Mouse (Mus musculus) forebrain, embryonic 12.5 days (tissue): ENCODE data around the gene Dctn5. TPM values are rescaled to one million over a fixed set of nuclear protein-coding genes. Genes with fewer than 3 reads are reported as not detected.
A peak's percentile ranks its signal among the peaks of the same experiment; 100 is the strongest.

Experiments used
- ATAC-seq: fragments of 200-750 bp; cut with Nextera tagmentation; 2 replicates; pipeline ENCODE4 v1.8.0; 2017; ENCODE audit warnings: moderate TSS enrichment; ENCODE audit not compliant: low FRiP score
- H3K27ac ChIP-seq: fragments of 300-500 bp; sonication (generic); 2 replicates; pipeline ENCODE4 v1.5.1; 2016; ENCODE audit warnings: mild to moderate bottlenecking
- H3K27me3 ChIP-seq: fragments of 300-500 bp; sonication (generic); 2 replicates; pipeline ENCODE4 v1.6.1; 2016; ENCODE audit warnings: mild to moderate bottlenecking
- H3K36me3 ChIP-seq: fragments of 300-500 bp; sonication (generic); replicated peaks from 2 replicates; pipeline ENCODE4 v1.6.1; 2016; ENCODE audit warnings: mild to moderate bottlenecking
- H3K4me1 ChIP-seq: fragments of 300-500 bp; sonication (generic); 2 replicates; pipeline ENCODE4 v1.6.1; 2016
- H3K4me2 ChIP-seq: fragments of 300-500 bp; sonication (generic); 2 replicates; pipeline ENCODE4 v1.6.1; 2016; ENCODE audit warnings: mild to moderate bottlenecking, moderate library complexity
- H3K4me3 ChIP-seq: fragments of 300-500 bp; sonication (generic); replicated peaks from 2 replicates; pipeline ENCODE4 v1.5.1; 2016; ENCODE audit warnings: mild to moderate bottlenecking
- H3K9ac ChIP-seq: fragments of 300-500 bp; sonication (generic); 2 replicates; pipeline ENCODE4 v1.6.1; 2016; ENCODE audit warnings: mild to moderate bottlenecking
- H3K9me3 ChIP-seq: fragments of 300-500 bp; sonication (generic); 2 replicates; pipeline ENCODE4 v1.6.1; 2016
- WGBS: fragments of 180-500 bp; shearing (Covaris S2); methylation state at CpG from one replicate; pipeline ENCODE4 v1.1.7; 2016; 5-methylcytosine and 5-hydroxymethylcytosine counted together
- polyA plus RNA-seq: library from polyadenylated mRNA; unstranded; fragments of >200 nt; fragmentation: Nextera tagmentation; extraction: Ambion mirVana; gene quantifications from 2 replicates; pipeline ENCODE4 v1.2.1, GENCODE M21; 2016

The Dctn5 gene
- polyA plus RNA-seq, 1 experiment from 2014 or later = 121 TPM

DNA sequence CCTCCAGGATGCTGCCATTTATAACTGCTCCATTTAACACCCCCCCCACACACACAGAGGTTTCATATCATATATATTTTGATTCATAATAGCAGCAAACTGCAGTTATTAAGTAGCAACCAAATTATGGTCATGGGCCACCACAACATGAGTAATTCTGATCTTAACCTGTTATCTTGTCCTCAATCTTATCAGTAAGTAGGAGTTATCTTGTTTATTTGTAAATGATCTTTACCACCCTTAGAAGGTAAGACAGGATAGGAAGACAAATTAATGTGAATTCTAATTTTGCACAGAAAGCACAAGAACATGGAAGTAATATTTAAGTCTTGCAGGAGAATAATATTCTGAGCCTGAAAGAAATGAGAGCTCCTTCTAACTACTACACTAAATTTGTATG, 1.0 kb upstream of the Dctn5 start:
- Histone ChIP-seq H3K36me3 (peaks cover 34% of the 10 kb centered on the region), H3K9ac (peak overlapping the region; percentile 78), H3K9me3 (no peaks in the 10 kb centered on the region), H3K4me1 (peaks cover 18% of the 10 kb centered on the region), H3K27ac (no peak overlapping the region), H3K27me3 (no peaks in the 10 kb centered on the region), H3K4me2 (peak overlapping the region; percentile 74), H3K4me3 (peak overlapping the region; percentile 73)
- no peak for ATAC-seq

DNA sequence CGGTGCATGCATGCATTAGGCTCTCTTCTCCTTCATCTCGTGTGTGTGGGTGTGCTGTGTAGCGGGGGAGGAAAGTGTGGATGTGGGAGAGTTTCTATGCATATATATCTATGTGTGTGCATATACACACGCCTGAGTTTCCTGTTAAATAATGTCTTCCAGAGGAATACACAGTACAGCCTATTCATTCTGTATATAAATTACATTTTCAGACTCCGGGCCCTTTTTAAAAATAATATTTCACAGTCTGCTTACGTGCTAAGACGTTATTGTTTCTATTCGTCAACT, 441 bp downstream of the Dctn5 start:
- Histone ChIP-seq H3K4me3 (peak overlapping the region; percentile 73), H3K9ac (peak overlapping the region; percentile 78), H3K4me1 (peaks cover 18% of the 10 kb centered on the region), H3K27ac (peak overlapping the region; percentile 25; the same call in 1 of the 2 replicates), H3K4me2 (peak overlapping the region; percentile 71), H3K27me3 (no peaks in the 10 kb centered on the region), H3K9me3 (no peaks in the 10 kb centered on the region), H3K36me3 (peaks cover 34% of the 10 kb centered on the region)
- ATAC-seq = no peak
- 16% methylated on average over 8 of the region's 8 CpGs for WGBS

DNA sequence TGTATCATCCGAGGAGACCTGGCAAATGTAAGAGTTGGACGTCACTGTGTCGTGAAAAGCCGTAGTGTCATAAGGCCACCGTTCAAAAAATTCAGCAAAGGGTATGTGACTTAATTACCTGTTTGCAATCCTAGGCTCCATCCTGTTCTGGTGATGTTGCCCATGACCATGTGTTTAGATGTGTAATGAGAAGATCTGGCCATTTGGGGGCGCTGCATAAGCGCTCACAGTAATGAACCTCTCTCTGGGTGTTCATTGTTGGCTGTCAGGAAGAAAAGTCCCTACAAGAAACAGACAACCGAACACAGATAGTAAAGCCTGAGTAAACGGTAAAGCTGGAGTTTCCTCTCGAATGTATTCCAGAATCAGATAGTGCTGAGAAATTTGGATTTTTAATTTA, 2.2 kb downstream of the Dctn5 start:
- ATAC-seq = no peak
- Histone ChIP-seq H3K9ac (no peak overlapping the region), H3K36me3 (peaks cover 50% of the 10 kb centered on the region), H3K27me3 (no peaks in the 10 kb centered on the region), H3K4me3 (no peak overlapping the region), H3K27ac (no peak overlapping the region), H3K4me2 (no peak overlapping the region), H3K9me3 (no peaks in the 10 kb centered on the region), H3K4me1 (peaks cover 18% of the 10 kb centered on the region)
- 74% methylated on average over 10 of the region's 10 CpGs for WGBS

DNA sequence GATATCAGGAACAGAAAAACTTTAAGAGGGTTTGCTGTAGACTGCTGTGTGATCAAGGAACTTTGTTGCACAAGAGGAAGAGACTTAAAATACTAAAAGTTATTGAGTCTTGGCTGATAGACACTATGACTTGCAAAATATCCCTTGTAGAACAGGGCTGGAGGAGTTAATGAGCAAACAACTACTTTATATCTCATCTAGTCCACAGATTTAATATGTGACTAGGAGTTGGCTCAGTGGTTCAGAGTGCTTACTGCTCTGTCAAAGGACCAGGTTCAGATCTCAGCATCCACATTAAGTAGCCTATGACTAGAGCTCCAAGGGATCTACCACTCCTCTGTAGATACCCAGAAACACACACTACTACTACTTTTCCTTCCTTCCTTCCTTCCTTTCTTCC, 4.2 kb downstream of the Dctn5 start:
- no peak overlapping the region for H3K27ac ChIP-seq
- H3K36me3 ChIP-seq = peaks cover 69% of the 10 kb centered on the region
- ATAC-seq = no peak
- H3K4me3 ChIP-seq = no peak overlapping the region
- no peaks in the 10 kb centered on the region for H3K27me3 ChIP-seq
- no peaks in the 10 kb centered on the region for H3K9me3 ChIP-seq
- no peak overlapping the region for H3K9ac ChIP-seq
- H3K4me1 ChIP-seq = peaks cover 11% of the 10 kb centered on the region
- no peak overlapping the region for H3K4me2 ChIP-seq

DNA sequence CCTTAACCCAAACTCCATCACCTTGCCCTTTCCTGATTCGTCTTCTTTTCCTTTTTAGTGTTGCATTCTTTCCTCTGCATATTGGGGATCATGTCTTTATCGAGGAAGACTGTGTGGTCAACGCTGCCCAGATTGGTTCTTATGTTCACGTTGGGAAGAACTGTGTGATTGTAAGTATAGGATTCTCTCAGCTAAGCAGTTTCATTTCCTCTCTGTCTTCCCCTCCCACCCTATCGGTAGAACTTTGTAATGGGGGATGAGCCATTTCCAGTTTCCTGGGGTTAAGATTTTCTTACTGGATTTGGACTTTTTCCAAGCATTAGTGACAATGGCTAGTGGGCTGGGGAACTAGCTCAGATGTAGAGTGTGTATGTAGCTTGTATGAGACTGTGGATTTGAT, 5.3 kb downstream of the Dctn5 start:
- Histone ChIP-seq H3K4me1 (peaks cover 7% of the 10 kb centered on the region), H3K9ac (no peak overlapping the region), H3K4me2 (no peak overlapping the region), H3K27me3 (no peaks in the 10 kb centered on the region), H3K4me3 (no peak overlapping the region), H3K9me3 (no peaks in the 10 kb centered on the region), H3K36me3 (peaks cover 76% of the 10 kb centered on the region), H3K27ac (no peak overlapping the region)
- 93% methylated on average over 5 of the region's 5 CpGs for WGBS
- ATAC-seq = no peak

DNA sequence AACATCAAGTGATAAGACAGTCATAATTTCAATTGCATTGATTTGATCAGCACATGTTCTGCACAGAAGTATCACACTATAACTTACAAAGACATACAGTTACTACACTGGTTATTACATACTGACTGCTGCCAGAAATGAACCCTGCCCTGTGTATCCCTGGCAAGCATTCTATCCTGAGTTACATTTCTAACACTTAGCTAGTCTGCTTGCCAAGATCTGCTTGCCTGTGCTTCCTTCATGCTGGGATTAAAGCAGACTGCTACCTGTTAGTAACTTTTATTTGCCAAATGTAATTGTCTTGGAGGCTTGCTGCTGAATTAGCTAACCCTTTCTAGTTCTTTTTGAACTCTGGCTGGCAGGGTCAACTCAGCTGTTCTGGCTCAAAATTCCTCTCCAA, 8.2 kb downstream of the Dctn5 start:
- no peak overlapping the region for H3K4me3 ChIP-seq
- no peaks in the 10 kb centered on the region for H3K27me3 ChIP-seq
- no peak overlapping the region for H3K9ac ChIP-seq
- no peak for ATAC-seq
- H3K9me3 ChIP-seq = no peaks in the 10 kb centered on the region
- H3K4me1 ChIP-seq = no peaks in the 10 kb centered on the region
- peaks cover 90% of the 10 kb centered on the region for H3K36me3 ChIP-seq
- H3K4me2 ChIP-seq = no peak overlapping the region
- no peak overlapping the region for H3K27ac ChIP-seq

DNA sequence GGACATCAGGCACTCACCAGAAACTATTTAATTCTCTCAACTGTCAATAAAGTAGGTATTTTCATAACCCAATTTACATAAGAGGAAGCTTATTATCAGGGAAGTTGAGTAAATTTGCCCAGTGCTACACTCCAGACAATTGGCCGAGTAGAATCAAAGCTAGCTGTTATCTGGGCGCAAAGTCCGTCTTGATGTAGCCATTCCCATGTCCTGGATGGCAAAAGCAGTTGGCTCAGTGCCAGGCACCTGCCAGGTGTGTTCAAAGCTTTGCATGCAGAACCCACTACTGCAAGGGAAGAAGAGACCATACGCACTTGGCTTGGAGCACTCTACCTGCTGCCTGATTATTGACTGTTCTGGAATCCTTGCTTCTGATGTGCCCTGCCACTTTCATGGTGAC, 19.6 kb downstream of the Dctn5 start:
- H3K27me3 ChIP-seq = no peaks in the 10 kb centered on the region
- WGBS = 92% methylated on average over 4 of the region's 4 CpGs
- no peak overlapping the region for H3K27ac ChIP-seq
- H3K9me3 ChIP-seq = no peaks in the 10 kb centered on the region
- no peak for ATAC-seq
- peaks cover 25% of the 10 kb centered on the region for H3K36me3 ChIP-seq
- H3K9ac ChIP-seq = no peak overlapping the region
- H3K4me3 ChIP-seq = no peak overlapping the region
- H3K4me1 ChIP-seq = peaks cover 4% of the 10 kb centered on the region
- no peak overlapping the region for H3K4me2 ChIP-seq

DNA sequence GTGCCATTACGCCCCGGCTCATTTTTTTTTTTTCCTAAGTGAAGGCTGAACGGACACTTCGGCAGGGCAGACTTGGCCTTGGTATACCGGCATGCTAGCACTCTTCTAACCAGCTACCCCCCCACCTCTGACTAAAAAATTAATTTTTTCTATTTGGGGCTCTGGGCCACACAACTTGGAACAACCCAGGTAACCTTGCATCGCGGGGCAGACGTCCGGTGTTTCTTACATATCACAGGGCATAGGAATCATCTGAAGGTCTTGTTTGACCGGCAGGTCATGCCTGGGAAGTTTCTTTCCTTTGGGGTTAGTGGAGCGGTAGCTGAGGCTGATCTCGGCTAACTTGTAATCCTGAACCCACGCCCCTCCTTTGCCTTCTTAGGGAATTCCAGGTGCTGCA, 25.6 kb downstream of the Dctn5 start:
- ATAC-seq = no peak; the same call in 1 of the 2 replicates
- H3K4me2 ChIP-seq = peak overlapping the region; percentile 87
- no peaks in the 10 kb centered on the region for H3K9me3 ChIP-seq
- H3K9ac ChIP-seq = peak overlapping the region; percentile 77
- H3K36me3 ChIP-seq = peaks cover 28% of the 10 kb centered on the region
- peak overlapping the region; percentile 76 for H3K4me3 ChIP-seq
- peak overlapping the region; percentile 92 for H3K27ac ChIP-seq
- peaks cover 46% of the 10 kb centered on the region for H3K4me1 ChIP-seq
- H3K27me3 ChIP-seq = no peaks in the 10 kb centered on the region
- 6% methylated on average over 13 of the region's 13 CpGs for WGBS

DNA sequence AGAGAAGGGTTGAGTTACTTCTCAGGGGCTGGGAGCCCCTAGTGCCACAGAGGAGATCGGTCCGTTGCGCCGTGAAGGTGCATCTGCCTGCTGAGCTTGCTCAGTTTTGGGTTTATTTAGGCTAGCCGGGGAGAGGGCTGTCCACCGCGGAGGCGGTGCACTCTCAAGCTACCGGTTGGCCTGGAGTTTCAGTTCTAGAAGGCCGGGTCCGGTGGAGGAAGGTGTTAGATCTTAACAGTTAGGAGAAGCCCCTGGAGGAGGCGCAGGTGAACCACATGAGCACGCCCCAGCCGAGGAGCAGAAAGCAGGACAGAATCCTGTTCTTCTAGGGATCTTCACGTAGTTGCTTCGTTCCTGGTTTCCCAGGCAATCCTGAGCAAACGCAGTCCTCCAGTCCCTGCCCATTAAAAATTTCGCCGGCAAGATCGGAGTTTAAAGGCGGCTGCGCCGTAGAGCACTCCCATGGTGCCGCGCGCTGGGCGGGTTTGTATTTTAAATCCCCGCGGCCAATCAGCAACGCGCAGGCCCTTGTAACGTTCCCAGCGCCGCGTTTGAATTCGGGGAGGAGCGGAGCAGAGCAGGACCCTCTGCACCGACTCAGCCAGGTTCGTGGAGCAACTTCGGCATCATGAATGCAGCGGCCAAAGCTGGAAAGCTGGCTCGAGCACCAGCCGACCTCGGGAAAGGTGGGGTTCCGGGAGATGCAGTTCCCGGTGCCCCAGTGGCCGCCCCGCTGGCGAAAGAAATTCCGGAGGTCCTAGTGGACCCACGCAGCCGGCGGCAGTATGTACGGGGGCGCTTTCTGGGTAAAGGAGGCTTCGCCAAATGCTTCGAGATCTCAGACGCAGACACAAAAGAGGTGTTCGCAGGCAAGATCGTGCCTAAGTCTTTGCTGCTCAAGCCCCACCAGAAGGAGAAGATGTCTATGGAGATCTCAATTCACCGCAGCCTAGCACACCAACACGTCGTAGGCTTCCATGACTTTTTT, 26.4 kb downstream of the Dctn5 start, which contains the start of gene Plk1:
Gene Plk1, plus strand, starts transcription at position 525 of the 988 bp plus-strand sequence.
- Histone ChIP-seq H3K9ac (peak within 1 kb of the TSS; percentile 77), H3K4me2 (peak within 1 kb of the TSS; percentile 87), H3K36me3 (peaks cover 35% of the 10 kb centered on the region), H3K4me1 (peaks cover 46% of the 10 kb centered on the region), H3K27ac (peak within 1 kb of the TSS; percentile 92), H3K9me3 (no peaks in the 10 kb centered on the region), H3K27me3 (no peaks in the 10 kb centered on the region), H3K4me3 (peak within 1 kb of the TSS; percentile 76)
- WGBS = under 1% methylated on average over 63 of the region's 63 CpGs
- ATAC-seq = peak; percentile 92

DNA sequence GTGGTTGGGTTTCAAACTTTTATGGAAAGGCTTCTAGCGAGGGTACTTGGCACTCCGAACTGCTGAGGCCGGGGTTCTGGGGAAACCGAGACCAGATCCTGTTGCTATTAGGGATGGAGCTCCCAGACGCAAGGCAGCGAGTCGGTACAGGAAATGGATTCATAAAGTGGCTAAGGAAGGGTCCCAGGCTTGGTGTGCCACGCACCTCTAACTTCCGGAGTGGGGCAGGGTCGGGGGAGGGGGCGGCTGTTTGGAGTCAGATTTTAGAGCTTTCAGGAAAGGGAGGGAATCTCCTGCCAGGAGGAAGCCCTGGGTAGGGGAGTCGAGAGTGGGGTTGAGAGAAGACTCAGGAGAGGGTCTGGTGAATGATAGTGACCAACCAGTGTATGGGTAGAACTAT, 27.2 kb downstream of the Dctn5 start:
- Histone ChIP-seq H3K36me3 (peaks cover 42% of the 10 kb centered on the region), H3K4me1 (peaks cover 46% of the 10 kb centered on the region), H3K27me3 (no peaks in the 10 kb centered on the region), H3K4me2 (peak overlapping the region; percentile 87), H3K27ac (peak overlapping the region; percentile 92; the same call in 1 of the 2 replicates), H3K9me3 (no peaks in the 10 kb centered on the region), H3K4me3 (peak overlapping the region; percentile 76), H3K9ac (peak overlapping the region; percentile 69)
- no peak for ATAC-seq
- under 1% methylated on average over 12 of the region's 12 CpGs for WGBS

DNA sequence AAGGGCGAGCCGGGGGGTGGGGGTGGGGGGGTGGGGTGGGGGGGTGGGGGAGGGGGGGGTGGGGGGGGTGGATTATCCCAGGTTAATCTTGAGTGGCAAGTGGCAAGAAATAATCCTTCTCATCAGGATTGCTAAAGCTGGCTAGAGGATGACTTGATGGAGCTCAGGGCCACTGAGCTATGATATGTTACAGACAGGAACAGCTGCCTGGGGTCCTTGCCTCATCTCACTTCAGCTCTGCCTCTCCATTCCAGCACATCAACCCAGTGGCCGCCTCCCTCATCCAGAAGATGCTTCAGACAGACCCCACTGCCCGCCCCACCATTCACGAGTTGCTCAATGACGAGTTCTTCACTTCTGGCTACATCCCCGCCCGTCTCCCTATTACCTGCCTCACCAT, 30.9 kb downstream of the Dctn5 start:
- no peak overlapping the region for H3K4me3 ChIP-seq
- no peak overlapping the region for H3K27ac ChIP-seq
- no peaks in the 10 kb centered on the region for H3K27me3 ChIP-seq
- H3K9ac ChIP-seq = no peak overlapping the region
- 91% methylated on average over 8 of the region's 8 CpGs for WGBS
- peaks cover 79% of the 10 kb centered on the region for H3K36me3 ChIP-seq
- H3K9me3 ChIP-seq = no peaks in the 10 kb centered on the region
- peaks cover 30% of the 10 kb centered on the region for H3K4me1 ChIP-seq
- no peak for ATAC-seq
- H3K4me2 ChIP-seq = no peak overlapping the region

DNA sequence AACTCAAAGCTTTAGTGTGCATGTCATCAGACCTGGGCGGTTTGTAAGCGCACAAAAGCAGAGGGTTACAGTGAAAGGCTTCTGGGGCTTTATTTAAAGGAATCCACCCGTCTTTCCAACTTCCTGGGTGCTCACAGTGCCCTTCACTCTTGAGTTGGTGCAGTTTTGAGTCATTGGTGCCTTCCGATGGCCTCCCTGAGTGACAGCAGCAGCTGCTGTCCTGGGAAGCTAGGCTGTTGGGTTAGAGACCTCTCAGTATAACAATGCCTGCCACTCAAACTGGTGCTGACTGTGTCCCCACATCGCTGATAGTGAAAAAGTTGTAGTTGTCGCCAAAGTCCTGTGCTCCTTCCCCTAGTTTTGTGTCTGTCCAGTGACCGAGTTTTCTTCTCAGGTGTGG, 34.4 kb downstream of the Dctn5 start:
- Histone ChIP-seq H3K4me2 (no peak overlapping the region), H3K4me3 (no peak overlapping the region), H3K4me1 (peaks cover 3% of the 10 kb centered on the region; the same call in 1 of the 2 replicates), H3K9ac (no peak overlapping the region), H3K27ac (no peak overlapping the region), H3K27me3 (no peaks in the 10 kb centered on the region), H3K36me3 (peaks cover 85% of the 10 kb centered on the region), H3K9me3 (no peaks in the 10 kb centered on the region)
- ATAC-seq = no peak
- WGBS = 93% methylated on average over 7 of the region's 7 CpGs

DNA sequence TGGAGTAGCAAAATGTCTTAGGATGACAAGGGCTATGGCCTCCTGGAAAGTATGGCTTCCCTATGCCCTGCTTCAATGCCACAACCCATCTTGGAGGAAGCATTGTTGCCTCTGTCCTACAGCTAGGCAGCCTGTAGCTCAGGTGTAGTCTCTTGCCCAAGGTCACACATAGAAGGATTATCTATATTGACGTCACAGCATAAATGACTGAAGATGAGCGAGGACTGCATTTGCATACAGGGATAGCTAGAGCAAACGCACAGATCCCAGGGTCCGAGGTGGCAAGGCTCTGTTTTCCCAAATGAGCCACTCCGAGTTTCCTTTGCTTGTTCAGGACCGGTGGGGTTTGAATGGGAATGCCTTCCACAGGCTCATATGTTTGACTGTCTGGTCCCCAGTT, 37.9 kb downstream of the Dctn5 start:
- peaks cover 52% of the 10 kb centered on the region for H3K36me3 ChIP-seq
- no peak overlapping the region for H3K4me2 ChIP-seq
- no peaks in the 10 kb centered on the region for H3K9me3 ChIP-seq
- 87% methylated on average over 6 of the region's 6 CpGs for whole genome bisulfite sequencing
- H3K4me3 ChIP-seq = no peak overlapping the region
- no peaks in the 10 kb centered on the region for H3K27me3 ChIP-seq
- H3K9ac ChIP-seq = no peak overlapping the region
- no peak overlapping the region for H3K27ac ChIP-seq
- no peak for ATAC-seq
- no peaks in the 10 kb centered on the region for H3K4me1 ChIP-seq
